Mouse (Mus musculus) spleen, postnatal 10 days (tissue): ENCODE data around the gene Ccnq.
A peak's percentile ranks its signal among the peaks of the same experiment; 100 is the strongest.
"Not testable (repeated sequence)": the region's sequence is repeated elsewhere in the genome, so short reads cannot be mapped to it uniquely, and the experiment has no call there.

Experiments
- DNase-seq, 2 experiments: peaks; one replicate each; pipeline ENCODE4 v3.0.0; 2021 to 2022; ENCODE audit warnings: low spot score in 2 of 2

Ccnq gene

DNA sequence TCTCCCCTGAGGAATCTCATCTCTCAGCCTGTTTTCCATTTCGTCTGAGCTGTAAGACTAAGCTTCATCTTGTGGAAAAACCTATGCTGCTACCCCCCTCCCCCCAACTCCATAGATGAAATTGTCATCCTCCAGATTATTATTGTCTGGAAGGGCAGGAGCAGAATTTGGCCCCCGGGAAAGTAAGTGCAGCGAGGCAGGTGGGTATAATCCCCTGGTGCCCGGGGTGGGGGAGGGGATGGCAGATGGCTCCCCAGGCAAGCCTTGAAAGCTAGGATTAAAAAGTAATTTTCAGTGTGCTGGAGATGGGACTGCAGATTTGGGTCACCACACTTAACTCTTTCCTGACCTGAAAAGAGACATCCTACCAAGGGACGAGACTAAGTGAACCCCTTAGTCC, 10.7 kb upstream of the Ccnq start:
- no peak for DNase-seq

DNA sequence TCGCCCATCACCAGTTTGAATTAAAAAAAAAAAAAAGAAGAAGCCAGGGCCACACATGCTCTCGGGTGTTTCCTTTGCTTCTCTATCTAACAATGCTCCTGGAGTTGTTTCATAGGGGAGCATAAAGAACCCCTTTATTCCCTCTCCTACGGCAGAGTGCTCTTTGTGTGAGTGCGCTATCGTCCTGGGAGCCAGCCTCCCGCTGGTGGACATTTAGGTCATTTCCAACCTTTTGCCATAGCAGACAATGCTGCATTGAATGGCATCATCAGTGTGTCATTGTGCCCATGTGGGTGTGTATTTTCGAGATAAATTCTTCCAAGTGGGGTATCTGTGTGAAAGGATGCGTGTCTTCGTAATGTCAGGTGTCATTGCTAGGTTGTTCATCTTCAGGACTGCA, 9.6 kb upstream of the Ccnq start:
- no peak for DNase-seq

GRCm38 (mm10) chr11:78755299-78755698, 3.8 kb upstream of the Ccnq start:
- no peak for DNase-seq

GRCm38 (mm10) chr11:78754177-78754576, 2.6 kb upstream of the Ccnq start:
- not testable (repeated sequence) for DNase-seq

DNA sequence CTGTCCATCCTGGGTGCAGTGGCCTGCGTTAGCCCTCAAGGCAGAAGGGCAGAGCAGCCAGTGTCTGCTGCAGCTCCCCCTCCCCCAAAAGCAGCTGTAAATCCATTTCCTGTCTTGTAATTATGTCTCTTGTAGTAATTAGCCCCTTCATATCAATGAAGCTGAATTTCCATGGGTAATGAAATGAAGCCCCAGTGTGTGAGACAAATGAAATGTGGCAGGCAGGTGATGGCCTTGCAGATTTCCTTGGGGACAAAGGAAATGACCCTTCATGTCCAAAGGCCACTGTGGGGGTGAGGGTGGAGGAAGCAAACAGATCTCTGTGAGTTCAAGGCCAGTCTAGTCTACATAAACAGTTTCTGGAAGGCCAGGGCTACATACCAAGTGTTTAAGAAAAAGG, 1.7 kb upstream of the Ccnq start:
- no peak for DNase-seq

DNA sequence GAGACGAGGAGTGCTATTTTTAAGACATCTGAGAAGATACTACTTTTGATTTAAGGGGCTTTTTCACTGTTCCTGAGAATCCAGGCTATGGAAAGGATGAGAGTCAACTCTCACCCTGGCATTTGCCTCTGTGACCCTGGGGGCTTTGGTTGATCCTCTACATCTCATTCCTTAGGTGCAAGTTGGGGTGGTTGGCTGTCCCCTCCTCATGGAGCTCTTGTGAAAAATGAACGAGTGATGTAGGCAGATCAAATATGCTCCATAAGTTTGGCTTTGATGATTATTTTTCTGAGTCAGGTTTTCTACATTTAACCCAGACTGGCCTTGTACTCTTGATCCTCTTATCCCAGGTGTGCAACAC, 294 bp upstream of the Ccnq start:
- DNase-seq: no peak

GRCm38 (mm10) chr11:78746264-78746663, 5.3 kb downstream of the Ccnq start:
- DNase-seq: no peak

DNA sequence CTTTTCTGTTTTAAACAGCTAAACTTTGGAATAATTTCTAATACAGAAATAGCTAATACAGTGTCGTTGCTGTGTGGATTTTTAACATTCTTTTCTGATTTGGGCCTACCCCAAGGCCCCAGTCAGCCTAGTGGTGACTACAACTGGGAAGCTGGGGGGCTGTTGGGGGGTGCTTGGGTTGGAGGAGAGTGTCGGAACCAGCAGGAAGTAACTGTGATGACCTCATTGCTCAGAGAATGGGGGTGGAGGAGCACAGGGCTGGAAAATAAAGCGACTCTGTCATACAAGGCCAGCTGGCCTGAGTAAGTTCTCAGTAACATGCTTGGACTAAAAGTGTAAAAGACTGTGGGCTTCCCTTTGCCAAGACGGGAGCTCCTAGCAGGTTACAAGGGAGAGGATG, 6.1 kb downstream of the Ccnq start:
- DNase-seq: no peak

DNA sequence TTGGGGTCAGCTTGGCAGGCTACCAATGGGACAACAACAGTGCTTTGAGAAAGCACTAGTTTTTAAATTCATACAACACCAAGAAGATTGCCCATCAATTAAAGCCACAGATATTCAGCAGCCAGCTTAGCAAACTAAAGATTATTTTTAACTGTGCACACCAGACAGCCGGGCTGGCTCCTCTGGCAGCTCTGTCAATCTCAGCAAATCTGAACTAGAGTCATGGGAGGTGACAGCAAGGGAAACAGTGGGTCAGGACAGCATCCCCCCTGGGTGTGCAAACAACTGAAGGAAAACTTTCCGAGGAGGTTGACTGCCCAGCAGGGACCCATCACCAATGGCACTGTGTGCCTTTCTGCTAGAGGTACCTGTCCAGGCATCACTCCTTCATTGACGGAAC, 9.1 kb downstream of the Ccnq start:
- no peak for DNase-seq

DNA sequence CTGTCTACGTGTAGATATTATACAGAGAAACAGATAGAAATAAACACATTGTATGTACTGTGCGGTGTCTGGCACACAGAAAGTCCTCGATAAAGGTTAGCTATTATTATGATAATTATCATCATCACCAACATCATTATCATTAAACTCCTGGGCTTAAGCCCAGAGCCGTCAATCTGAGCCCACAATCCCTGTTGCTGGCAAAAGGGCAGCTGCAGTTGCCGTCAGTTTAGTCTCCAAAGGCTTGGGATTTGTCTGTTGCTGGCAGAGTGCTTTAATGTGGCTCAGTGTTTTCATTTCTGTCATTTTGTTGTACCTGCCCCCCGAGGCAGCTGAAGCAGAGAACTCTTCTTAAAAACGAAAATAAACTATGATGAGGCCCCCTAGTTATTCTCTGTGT, 9.6 kb downstream of the Ccnq start:
- DNase-seq: no peak

DNA sequence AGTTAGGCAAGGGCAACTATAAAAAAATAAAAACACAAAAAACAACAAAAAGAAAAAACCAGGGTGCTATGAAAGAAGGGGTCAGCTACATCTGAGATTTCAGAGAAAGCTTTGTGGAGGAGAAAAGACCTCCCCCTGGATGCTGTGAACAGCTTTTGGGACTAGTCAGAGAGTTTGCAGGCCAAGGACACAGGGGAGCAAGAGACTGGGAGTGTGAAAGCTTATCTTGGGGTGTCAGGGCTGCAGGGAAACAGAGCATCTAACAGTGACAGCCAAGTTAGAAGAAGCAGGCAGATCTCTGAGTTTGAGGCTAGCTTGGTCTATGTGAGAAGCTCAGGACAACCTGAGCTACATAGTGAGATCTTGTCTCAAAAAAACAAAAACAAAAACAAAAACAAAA, 12.2 kb downstream of the Ccnq start:
- DNase-seq: no peak

GRCm38 (mm10) chr11:78736877-78737408, 14.6 kb downstream of the Ccnq start:
- no peak for DNase-seq

DNA sequence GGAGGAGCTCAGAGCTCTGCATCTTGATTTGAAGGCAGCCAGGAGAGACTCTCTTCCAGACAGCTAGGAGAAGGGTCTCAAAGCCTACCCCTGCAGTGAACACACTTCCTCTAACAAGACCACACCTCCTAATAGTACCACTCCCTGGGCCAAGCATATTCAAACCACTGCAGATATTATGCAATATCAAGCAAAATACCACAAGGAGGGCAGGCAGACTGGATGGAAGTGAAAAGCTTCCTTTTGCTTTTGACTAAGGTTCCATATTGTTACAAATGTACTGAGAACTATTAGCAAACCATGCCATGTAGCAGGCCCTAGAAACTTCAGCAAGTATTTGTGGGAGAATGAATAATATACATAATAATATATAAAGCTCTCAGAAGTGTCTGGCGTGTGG, 16.4 kb downstream of the Ccnq start:
- no peak for DNase-seq

- no peak for DNase-seq
Observed at GRCm38 (mm10) chr11:78732619-78733018, 18.9 kb downstream of the Ccnq start.

GRCm38 (mm10) chr11:78730902-78731301, 20.6 kb downstream of the Ccnq start:
- DNase-seq: peak in 1 of 2 experiments; percentile 14

DNA sequence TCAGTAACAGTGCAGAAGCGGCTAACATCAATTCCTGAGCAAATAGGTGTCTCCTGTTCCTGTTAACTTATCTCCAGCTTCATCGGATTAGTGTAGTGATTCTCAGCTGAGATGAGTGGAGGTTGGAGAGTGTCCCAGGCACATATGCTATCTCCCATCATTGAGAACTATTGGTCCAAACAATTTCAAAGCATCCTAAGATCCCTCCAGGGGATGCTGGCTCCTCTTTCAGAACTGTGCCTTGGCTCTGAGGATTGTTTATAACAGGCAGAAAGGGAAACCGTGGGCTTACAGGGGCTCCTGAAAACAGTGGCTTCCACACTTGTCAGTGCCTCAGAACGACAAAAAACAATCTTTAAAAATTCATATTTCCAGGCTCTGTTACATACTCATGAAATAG, 23.5 kb downstream of the Ccnq start:
- DNase-seq: no peak

DNA sequence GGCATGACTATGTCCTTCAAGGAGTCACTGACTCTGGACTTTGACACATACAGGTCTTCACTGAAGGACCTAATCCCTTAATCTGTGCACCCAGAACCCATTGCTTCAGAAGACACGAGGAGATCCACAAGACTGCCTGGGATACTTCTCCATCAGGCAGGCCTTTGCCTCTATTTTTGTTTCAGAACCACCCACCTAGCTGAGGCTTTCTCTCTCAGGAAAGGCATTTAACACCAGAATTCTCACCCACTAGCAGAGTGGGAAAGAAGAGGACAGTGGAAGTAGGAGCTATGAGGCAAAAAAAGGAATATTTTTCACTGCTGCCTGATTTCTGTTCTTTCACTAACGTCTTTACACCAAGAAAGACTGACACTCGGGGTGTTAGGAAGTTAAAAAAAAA, 25.2 kb downstream of the Ccnq start:
- no peak for DNase-seq

DNA sequence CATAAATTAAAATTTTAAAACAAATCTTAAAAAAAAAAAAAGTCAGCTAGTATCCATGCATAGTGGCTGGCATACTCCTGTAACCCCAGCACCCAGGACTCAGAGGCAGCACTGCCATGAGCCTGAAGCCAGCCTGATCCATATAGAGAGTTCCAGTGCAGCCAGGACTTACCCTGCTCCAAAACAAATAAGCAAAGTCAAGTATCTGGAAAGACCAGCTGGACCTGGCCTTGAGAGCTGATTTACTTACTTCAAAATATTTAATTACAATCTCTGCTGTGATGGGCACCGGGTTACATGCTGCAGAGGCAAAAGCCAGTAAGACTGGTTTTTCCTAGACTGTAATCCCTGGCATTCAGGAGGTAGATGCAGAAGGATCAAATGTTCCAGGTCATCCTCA, 26.7 kb downstream of the Ccnq start:
- DNase-seq: no peak

DNA sequence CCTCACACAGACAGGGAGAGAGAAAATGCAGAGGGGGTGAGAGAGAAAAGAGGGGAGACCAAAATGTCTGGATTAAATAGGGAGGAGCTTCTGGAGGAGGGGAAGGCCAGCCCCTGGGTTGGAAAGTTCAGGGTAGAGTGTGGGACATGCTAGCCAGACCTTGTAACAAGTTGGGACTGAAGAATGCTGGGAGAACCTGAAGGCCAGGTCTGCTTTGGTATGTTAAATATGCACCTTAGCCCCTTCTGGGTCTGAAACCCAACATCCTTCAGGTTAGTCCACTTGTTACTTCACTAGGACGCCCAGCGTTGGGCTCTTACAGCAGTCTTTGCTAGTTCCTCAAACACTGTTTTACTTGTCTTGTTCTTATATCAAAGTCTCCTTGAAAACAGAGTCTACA, 30.1 kb downstream of the Ccnq start:
- no peak for DNase-seq

GRCm38 (mm10) chr11:78717655-78718054, 33.9 kb downstream of the Ccnq start:
- no peak for DNase-seq

DNA sequence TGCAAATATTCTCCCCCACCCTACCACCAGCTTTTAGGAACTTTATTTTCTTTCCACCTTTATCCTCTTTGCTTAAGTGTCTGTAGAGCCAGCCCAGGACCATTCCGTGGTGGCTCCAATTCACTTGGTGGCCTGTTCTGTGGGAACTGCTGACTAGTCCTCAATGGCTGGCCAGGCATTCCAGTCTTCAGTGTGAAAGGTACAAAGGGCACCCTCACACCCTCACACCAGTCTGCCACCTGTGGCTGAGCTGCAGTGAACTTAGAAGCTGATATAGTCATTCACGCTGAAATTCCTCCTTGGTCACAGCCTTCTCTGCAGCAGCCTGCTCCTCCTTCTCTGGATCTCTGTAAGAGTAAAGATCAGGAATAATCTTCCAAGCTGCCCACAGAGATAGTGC, 42.9 kb downstream of the Ccnq start:
- DNase-seq: no peak

GRCm38 (mm10) chr11:78706026-78706425, 45.5 kb downstream of the Ccnq start:
- no peak for DNase-seq

- no peak for DNase-seq
Observed at GRCm38 (mm10) chr11:78703085-78703484, 48.4 kb downstream of the Ccnq start.

DNA sequence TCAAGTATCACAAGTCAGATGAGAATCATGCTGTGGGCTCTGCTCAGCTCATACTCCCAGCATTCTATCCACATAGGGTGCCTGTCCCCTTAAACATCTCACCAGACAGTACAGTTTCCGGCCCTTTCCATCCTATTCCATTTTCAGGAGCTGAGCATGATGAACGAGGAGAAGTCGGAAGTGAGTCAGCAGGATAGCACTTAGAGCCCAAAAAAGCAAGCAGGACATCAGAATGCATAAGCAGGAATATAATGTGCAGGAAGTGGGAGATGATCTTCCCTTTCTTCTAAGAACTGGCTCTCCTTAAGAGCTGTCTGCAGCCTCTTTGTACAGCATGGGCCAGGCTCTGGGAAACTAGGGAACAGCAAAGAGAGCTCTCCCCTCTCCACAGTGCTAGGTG, 49.2 kb downstream of the Ccnq start:
- no peak for DNase-seq
